Mouse (Mus musculus): ENCODE results near the gene Hs3st4.

The Hs3st4 gene

DNA sequence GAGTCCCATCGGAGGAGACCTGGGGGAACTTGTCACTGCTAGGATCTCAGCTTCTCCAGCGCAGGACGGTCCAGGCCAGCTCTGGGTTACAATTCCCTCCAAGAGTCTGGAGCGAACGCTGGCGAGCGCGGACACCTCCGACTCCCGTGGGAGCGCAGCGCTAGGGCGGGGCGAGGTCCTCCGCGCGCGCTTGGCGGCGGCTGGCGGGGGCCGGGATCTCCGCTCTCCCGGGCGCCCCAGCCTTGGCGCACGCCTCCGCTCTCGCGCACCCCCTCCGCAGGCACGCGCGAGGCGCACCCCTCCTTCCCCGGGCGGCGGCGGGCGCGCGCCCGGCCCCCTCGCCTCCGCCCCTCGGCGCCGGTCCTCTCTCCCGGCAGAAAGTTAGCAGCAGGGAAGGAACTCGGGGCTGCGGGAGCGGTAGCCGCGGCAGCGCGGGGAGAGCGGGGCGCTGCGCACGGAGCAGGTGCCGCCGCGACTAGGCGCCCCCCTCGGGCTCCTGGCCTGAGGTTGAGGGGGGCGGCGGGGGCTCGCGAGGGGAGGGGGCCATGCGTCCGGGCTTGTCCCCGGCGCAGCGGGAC lies at the start of gene Hs3st4:
Hs3st4 (plus strand) TSS at position 409 of the 578 bp plus-strand sequence.
- in situ Hi-C loops (cut with MboI, MseI): loop anchor here (25.0 kb wide), 2 partner anchors 745 to 1380 kb away; no protein-coding TSS in a partner anchor

DNA sequence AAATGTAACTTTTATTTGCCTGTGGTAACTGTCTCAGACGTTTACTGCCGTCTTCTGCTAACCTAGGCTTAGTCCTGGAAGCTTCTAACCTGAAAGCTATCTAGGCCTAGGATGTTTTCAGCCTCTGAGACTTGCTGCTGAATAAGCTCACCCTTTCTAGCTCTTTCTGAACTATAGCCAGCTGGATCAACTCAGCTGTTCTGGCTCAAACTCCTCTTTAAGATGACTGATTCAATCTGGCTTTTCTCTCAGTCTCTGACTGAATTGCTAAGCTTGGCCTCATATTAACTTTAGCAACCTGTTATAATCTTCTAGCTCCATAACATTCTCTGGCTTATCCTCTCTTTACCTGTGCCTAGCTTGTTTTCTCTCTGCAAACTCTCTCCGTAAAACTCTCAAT lies 35.8 kb upstream of the Hs3st4 start:
- in situ Hi-C loops (cut with MboI, MseI): no loop called here

DNA sequence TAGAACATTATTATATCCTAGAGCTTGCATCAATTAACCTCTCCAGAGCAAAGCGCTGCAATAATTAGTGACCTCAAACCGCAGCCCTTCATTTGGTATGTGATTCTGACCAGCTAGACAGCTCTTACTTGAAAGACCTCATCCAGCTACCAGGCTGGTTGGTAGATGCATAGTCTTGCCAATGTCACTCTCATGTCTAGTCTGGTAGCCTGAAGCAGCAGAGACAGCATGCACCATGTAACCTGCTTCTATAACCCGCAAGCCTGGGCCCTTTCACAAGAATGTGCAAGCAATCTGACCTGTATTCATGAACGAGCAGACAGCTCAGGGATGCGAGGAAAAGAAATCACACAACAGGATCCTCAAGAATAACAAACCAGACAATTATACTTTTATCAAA lies 19.6 kb upstream of the Hs3st4 start:
- in situ Hi-C loops (cut with MboI, MseI): loop anchor here (10.0 kb wide), 1 partner anchor 938 kb away; no protein-coding TSS in a partner anchor

DNA sequence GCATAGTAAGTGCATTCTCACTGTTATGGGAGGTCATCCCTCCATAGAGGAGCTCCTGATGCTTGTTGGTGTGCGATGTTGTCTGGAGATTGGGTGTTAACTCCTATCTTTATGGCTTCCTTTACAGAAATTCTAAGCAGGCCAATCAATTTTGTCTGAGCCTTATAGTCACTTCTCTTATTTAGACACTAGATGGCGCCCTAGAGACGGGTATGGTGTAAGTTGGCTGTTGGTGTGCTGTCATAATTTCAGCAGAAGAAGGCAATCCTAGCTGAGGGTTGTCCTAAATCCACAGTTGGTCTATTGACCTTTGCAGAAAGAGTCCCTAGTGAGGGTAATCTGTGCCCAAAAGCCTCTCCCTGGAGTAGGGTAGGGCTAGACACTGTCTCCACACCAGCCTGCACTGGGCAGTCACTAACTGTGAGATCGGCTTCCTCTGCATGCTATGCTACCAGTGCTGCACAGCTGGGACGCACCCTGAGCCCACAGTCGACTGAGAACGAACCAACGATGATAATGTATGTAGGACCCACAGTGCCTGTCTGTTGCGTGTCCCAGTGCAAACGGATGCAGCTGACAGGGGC lies 18.0 kb upstream of the Hs3st4 start:
- in situ Hi-C loops (cut with MboI, MseI): loop anchor here (10.0 kb wide), 1 partner anchor 940 kb away; no protein-coding TSS in a partner anchor

DNA sequence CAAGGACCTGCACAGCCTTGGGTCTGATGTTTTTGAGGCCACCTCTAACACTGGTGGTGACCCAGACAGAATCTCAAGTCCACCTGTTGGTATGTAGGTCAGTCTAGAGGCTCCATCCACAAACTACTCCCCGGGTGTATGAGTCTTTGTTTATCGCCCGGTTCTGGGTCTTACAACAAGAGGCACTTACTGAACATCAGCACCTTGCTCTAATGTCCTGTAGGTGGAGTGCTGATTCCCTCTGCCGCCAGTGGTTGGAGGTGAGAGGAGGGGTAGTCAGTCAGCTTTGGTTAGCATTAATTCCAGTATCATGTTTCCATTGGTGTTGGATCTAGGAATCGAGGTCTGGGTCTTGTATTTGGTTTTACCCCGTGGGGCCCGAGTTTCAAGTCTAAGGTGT lies 17.2 kb upstream of the Hs3st4 start:
- in situ Hi-C loops (cut with MboI, MseI): loop anchor here (10.0 kb wide), 1 partner anchor 941 kb away; no protein-coding TSS in a partner anchor

DNA sequence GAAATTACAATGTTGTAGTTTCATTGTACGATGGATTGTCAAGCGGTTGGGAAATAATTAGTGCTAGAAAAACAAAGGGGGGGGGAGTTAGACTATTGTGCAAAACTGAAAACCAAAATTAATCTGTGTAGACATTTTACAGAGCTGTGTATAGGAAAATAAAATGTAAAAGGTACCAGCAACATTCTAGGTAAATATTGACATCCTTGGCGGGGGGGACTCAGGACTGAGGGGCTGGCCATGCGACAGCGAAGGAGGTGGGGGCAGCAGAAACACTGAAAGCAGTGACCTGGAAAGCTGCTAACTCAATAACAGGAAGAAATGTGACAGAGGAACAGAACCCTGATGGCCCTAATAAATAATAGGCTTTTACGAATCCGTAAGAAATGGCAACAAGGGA lies 7.2 kb upstream of the Hs3st4 start:
- in situ Hi-C loops (cut with MboI, MseI): loop anchor here (25.0 kb wide), 2 partner anchors 738 to 1387 kb away; no protein-coding TSS in a partner anchor

DNA sequence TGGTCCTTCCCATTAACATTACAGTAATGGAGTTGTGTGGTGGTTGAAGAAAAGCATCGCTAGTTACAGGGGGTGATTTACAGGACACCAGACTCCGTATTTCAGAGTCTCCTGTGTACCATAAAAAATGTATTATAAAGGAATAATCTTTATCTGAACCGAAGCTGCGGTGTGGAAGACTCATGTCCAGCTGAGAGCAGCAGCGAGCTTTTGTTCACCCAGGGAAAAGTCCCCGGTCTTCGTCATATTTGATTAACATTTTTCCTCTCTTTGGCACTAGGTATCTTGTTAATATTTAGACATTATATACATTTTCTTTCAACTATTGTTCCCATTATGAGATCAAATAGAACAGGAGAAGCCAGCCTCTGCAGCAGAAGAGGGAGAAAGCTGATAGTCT lies 1.2 kb upstream of the Hs3st4 start:
- in situ Hi-C loops (cut with MboI, MseI): loop anchor here (25.0 kb wide), 2 partner anchors 744 to 1381 kb away; no protein-coding TSS in a partner anchor

DNA sequence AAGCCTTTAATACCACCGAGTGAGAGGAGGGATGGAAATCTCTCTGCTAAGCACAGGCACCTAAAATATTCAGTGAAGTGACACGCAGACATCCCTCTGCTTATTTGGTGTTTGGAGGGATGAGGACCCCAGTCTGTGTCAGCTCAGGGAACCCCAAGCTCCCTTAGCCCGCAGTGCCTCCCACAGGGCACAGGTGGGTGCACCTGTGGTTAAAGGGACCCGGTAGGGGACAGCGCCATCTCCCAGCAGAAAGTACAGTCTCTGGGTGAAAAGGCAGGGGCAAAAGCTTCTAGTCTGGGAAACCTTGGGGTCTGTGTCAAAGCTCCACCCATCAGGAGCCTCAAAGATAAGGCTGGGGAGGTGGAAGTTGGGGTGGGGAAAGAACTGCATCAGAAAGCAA lies 659 bp upstream of the Hs3st4 start:
- in situ Hi-C loops (cut with MboI, MseI): loop anchor here (25.0 kb wide), 2 partner anchors 745 to 1380 kb away; no protein-coding TSS in a partner anchor

DNA sequence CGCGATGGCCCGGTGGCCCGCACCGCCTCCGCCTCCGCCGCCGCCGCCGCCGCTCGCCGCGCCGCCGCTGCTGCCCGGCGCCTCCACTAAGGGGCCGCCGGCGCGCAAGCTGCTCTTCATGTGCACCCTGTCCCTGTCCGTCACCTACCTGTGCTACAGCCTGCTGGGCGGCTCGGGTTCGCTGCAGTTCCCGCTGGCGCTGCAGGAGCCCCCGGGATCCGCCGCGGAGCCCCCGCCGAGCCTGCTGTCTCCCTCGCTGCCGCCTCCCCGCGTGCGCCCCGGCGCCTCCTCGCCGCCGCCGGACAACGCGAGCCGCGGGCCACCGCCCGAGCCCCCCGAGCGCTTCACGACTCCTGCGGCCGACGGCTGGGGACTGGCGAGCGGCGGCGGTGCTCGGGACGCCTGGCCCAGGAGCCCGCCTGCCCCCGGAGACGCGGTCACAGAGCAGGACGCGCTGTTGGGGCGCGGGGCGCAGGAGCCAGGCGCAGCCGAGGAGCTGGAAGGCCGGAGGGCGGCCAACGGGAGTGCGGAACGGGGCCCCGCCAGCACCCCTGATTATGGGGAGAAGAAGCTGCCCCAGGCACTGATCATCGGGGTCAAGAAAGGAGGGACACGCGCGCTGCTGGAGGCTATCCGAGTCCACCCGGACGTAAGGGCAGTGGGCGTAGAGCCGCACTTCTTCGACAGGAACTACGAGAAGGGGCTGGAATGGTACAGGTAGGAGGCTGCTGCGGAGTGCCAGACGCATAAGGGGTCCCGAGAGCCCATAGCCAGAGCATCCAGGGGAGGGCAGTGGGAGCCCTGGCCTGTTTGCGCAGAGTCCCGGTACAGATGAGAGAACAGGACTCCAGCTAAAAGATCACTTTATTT lies 743 bp downstream of the Hs3st4 start:
- in situ Hi-C loops (cut with MboI, MseI): loop anchor here (25.0 kb wide), 2 partner anchors 746 to 1379 kb away; no protein-coding TSS in a partner anchor

DNA sequence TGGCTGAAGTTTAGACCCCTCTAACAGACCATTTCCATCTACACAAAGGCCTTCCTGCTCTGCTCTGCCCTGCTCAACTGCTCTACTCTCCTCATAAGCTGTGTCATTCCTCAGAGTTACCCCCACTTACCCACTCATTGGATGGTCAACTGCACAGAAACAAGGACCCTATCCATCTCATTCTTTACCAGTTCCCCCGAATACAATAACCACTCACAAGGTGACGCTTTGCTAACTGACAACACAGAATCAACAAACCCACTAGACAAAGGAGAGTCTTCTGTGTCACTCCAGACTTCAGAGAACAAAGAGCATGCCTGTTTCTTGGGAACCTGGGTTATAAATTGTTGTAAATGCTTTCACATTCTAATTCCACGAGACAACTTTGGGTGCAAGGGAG lies 9.5 kb downstream of the Hs3st4 start:
- in situ Hi-C loops (cut with MboI, MseI): loop anchor here (25.0 kb wide), 2 partner anchors 755 to 1370 kb away; no protein-coding TSS in a partner anchor

DNA sequence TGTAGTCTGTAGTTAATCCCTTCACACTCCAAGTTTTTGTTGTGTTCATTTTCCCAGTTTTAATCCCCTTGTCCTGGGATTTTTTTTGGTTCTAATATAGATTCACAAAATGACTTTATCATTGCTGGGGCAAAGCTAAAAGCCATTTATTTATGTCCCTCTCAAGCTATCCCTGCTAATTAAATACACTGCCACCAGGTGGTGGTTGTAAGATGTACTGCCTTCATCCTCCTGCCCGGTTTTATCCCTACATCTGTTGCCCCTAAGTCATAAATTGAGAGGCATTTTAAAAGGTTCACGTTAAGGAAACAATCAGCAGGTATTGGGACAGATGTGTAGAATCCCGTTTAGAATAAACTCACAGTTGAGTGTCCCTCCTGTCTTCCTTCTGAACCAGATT lies 14.6 kb downstream of the Hs3st4 start:
- in situ Hi-C loops (cut with MboI, MseI): loop anchor here (25.0 kb wide), 2 partner anchors 760 to 1365 kb away; no protein-coding TSS in a partner anchor

DNA sequence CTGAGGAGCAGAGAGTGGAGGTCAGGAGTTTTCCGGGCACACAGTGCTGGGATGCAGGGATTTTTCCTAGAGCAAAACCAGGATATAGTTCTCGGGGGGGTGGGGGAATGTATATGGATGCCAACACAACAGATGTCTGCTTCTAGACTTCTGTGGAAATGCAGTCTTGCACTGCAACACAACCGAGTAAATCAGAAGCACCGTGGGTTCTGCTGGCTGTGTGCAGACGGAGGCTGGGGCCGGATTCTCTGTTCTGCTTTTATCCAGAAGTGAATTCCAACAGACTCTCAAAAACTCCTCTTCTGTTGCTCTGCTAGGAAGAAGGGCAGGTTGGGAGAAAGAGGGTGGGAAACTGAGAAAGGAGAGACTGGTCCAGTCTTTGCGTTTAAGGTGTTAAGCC lies 15.9 kb downstream of the Hs3st4 start:
- in situ Hi-C loops (cut with MboI, MseI): loop anchor here (25.0 kb wide), 2 partner anchors 761 to 1364 kb away; no protein-coding TSS in a partner anchor

DNA sequence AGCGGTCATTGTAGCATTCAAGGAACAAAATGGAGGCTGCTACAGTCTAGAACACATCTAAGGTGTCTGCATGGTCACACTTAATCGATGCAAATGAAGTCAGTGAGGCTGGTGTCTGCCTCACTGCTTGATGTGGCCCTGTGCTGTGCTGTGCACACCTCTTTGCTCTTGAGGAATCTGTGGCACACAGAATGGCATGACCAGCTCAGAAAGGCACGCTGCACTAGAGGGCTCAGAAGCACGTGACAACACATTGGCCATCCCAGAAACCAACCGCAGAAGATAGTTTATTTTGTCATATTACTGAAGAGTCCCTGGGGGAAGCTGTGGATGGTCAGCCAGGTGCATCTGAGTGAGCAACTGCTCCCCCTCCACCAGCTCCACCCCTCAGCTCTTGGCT lies 44.2 kb downstream of the Hs3st4 start:
- in situ Hi-C loops (cut with MboI, MseI): no loop called here

DNA sequence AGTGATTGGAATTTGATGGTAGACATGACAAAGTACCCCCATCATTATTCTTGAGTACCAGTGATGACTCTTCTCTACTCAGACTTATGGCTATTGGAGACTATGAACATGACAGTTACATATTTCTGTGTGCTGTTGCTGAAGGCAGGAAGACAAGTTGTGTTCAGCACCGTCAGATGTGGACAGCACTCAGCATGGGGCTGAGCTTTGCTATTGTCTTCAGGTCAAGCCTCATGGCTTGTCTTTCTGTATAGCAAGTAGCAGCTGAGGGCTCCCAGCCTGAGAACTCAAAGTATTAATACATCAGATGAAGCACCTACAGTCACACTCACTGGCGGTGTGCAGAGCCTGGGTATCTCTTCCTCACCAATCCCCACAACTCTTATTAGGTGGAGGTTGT lies 49.6 kb downstream of the Hs3st4 start:
- in situ Hi-C loops (cut with MboI, MseI): no loop called here

DNA sequence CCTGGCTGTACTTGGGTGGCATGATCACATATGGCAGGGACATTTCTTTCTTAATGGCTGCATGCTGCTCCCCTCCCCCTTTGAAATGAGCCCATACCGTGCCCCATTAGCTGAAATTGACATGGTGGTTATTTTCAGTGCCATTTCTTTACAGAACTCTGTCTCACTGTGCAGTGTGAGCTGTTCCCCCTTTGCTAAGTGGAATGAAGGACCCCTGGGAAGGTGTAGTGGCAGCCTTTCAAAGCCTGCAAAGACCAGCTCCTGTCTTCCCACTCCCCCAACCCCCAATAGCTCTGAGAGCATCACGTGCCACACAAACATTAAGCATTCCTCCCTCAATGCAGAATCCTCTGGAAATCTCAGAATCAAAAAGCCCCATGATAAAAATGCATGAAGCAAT lies 50.7 kb downstream of the Hs3st4 start:
- in situ Hi-C loops (cut with MboI, MseI): no loop called here

DNA sequence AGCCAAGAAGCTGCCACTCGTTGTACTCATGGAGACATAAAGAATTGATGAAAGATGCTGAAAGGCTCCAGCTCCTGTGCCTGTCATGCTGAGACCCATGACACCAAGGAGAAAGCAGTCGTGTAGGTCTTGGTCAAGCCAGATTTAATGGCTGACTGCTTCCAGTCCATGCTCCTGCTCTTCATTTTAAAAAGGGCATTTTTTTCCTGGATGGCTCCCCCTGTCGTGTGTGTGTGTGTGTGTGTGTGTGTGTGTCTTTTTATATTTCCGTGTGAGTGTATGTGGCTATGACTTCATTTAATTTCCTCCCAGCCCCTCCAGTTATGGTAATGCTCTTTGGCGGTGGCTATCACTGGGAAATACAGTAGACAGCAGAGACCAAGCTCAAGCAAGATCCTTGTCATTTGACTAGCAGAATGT lies 54.6 kb downstream of the Hs3st4 start:
- in situ Hi-C loops (cut with MboI, MseI): no loop called here

DNA sequence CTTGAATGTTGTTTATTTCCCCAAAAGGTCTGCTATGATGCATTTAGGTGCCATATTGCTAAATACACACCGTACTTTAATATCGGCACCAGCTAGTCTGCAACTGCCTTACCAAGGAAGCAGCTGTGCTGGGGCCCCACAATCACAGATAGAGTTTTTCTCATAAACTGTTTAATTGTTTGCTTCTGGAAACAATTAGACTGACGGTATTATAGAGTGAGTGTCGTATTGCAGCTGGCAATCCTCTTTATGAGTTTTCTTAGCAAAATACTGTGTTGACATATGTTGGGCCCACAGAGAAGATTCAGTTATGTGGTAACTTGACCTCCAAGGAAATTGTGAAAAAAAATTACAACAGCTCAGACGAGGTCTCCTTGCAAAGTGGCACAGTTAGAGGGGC lies 56.5 kb downstream of the Hs3st4 start:
- in situ Hi-C loops (cut with MboI, MseI): no loop called here

DNA sequence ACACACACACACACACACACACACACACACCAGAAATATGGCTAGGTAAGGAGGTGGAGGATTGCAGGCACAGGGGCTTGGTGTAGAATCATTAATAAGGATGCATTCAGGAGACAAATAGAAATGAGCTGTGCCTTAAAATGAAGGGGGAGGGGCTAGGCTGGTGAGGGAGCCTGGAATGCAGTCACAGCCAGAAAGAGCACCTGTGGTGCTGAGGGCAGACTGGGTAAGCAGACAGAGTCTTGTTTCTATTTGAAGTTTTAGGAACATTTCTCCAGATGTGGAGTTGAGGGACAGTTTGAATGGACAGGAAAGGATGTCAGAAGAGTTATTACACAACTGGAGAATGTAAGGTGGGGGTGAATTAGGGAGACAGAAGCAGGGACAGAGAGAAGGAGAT lies 64.7 kb downstream of the Hs3st4 start:
- in situ Hi-C loops (cut with MboI, MseI): no loop called here

DNA sequence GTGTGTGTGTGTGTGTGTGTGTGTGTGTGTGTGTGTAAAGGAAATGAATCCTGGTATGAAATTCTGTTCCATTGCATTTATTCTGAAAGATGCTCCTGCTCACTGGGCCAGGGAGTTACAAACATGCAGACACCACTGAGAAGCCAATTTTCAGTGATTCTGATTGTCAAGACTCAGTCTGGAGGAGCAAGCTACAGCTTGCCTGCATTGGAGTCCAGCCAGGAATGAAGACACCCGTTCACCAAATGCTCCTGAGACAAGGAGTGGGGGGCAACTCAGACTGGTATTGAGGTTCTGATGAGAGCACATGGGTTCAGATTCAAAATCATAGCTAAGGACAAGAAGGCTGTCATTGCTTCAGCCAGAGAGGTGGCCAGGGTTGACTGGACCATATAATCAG lies 66.3 kb downstream of the Hs3st4 start:
- in situ Hi-C loops (cut with MboI, MseI): no loop called here

DNA sequence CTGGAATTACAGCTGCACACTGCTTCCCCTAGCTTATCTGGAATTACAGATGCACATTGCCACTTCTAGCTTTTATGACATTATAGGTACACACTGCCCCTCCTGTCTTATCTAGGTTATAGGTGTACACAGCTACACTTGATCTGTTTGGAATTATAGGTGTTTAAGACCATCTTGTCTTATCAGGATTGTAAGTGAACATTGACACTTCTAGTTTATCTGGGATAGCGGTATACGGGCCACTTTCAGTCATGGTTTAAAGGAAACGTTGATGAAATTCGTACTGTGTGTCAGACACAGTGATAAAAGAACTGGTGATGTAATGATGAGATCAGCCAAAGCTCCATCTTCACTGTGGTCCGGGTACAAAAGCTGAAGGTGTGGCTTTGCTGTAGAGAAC lies 67.8 kb downstream of the Hs3st4 start:
- in situ Hi-C loops (cut with MboI, MseI): no loop called here

DNA sequence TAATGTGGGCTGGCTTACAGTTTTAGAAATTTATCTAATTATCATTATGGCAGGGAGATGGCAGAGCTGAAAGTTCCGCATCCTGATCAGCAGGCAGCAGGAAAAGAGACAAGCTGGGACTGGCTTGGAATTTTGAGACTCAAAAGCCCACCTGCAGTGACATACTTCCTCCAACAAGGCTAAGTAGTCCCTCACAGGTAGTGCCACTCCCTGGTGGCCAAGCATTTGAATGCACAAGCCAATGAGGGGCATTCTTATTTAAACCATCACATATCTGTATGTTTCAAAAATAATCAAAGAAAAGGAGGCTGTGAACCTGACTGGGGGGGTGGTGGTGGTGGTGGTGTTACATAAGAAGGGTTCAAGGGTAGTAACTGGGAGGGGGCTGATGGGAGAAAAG lies 101.1 kb downstream of the Hs3st4 start:
- in situ Hi-C loops (cut with MboI, MseI): no loop called here

DNA sequence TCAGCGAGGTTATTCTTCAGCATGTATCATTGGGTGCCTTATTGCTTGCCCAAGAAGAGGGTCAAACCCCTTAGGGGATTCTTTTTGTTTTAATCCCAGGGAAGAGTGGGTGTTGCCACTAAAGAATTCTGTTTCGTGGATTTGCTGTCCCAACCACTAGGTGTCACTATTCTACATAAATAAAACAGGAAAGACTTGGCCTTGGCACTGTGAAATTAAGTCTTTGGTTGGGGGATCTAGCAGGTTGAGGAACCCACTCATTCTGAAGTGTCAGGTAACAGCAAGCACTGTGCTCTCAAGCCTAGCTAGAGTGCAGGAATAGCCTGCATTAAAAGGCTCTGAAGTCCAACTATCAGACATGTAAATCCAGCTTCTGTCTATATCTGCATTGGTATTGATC lies 146.3 kb downstream of the Hs3st4 start:
- in situ Hi-C loops (cut with MboI, MseI): no loop called here
